Mouse (Mus musculus) midbrain, embryonic 14.5 days (tissue): ENCODE results near the gene Mrpl35. TPM values are rescaled to one million over a fixed set of nuclear protein-coding genes. Genes with fewer than 3 reads are reported as not detected.

Experiments
- ATAC-seq: fragments of 200-750 bp; cut with Nextera tagmentation; 2 replicates; pipeline ENCODE4 v1.8.0; 2017; ENCODE audit warnings: moderate number of reproducible peaks, moderate library complexity; ENCODE audit not compliant: low FRiP score, low TSS enrichment
- DNase-seq: peaks from one replicate; pipeline ENCODE4 v3.0.0-alpha.2; 2015
- H3K27ac ChIP-seq: fragments of 300-500 bp; sonication (generic); replicated peaks from 2 replicates; pipeline ENCODE4 v1.5.1; 2014; ENCODE audit warnings: mild to moderate bottlenecking, low read depth, low read length, moderate library complexity
- H3K27me3 ChIP-seq: fragments of 300-500 bp; sonication (generic); 2 replicates; pipeline ENCODE4 v1.6.1; 2014; ENCODE audit warnings: low read length, control low read depth, mixed read lengths; ENCODE audit not compliant: control insufficient read depth, insufficient read depth
- H3K36me3 ChIP-seq: fragments of 300-500 bp; sonication (generic); 2 replicates; pipeline ENCODE4 v1.6.1; 2014; ENCODE audit warnings: low read length, control low read depth; ENCODE audit not compliant: control insufficient read depth, insufficient read depth
- H3K4me1 ChIP-seq: fragments of 300-500 bp; sonication (generic); 2 replicates; pipeline ENCODE4 v1.6.1; 2014; ENCODE audit warnings: mild to moderate bottlenecking, antibody characterized with exemption, low read length, control low read depth; ENCODE audit not compliant: control insufficient read depth, insufficient read depth
- H3K4me2 ChIP-seq: fragments of 300-500 bp; sonication (generic); 2 replicates; pipeline ENCODE4 v1.6.1; 2014; ENCODE audit warnings: mild to moderate bottlenecking, low read length, moderate library complexity
- H3K4me3 ChIP-seq: fragments of 300-500 bp; sonication (generic); replicated peaks from 2 replicates; pipeline ENCODE4 v1.5.1; 2014; ENCODE audit warnings: low read depth, low read length
- H3K9ac ChIP-seq: fragments of 300-500 bp; sonication (generic); replicated peaks from 2 replicates; pipeline ENCODE4 v1.6.1; 2014; ENCODE audit warnings: mild to moderate bottlenecking, low read length, moderate library complexity
- H3K9me3 ChIP-seq: fragments of 300-500 bp; sonication (generic); 2 replicates; pipeline ENCODE4 v1.6.1; 2016; ENCODE audit warnings: low read length, control low read depth, mixed read lengths; ENCODE audit not compliant: control insufficient read depth
- WGBS: fragments of 180-500 bp; shearing (Covaris S2); extraction: QIAGEN DNeasy Blood & Tissue Kit; methylation state at CpG from one replicate; pipeline ENCODE4 v1.1.7; 2014; 5-methylcytosine and 5-hydroxymethylcytosine counted together
- polyA plus RNA-seq: library from polyadenylated mRNA; unstranded; fragments of >200 nt; fragmentation: Nextera tagmentation; extraction: Ambion mirVana; gene quantifications from 2 replicates; pipeline ENCODE4 v1.2.1, GENCODE M21; 2014

Mrpl35 gene
- polyA plus RNA-seq, 1 experiment from 2014 or later, result 41.1 TPM

GRCm38 (mm10) chr6:71806713-71807112, 20.1 kb downstream of the Mrpl35 start:
- Histone ChIP-seq H3K9ac (no peak overlapping the region), H3K36me3 (peaks cover 50% of the 10 kb centered on the region), H3K27me3 (no peaks in the 10 kb centered on the region), H3K4me3 (no peak overlapping the region), H3K27ac (no peak overlapping the region), H3K4me2 (no peak overlapping the region), H3K9me3 (no peaks in the 10 kb centered on the region), H3K4me1 (no peaks in the 10 kb centered on the region)
- ATAC-seq, result no peak
- WGBS, result 91% methylated on average over 1 of the region's 1 CpGs
- DNase-seq, result no peak

DNA sequence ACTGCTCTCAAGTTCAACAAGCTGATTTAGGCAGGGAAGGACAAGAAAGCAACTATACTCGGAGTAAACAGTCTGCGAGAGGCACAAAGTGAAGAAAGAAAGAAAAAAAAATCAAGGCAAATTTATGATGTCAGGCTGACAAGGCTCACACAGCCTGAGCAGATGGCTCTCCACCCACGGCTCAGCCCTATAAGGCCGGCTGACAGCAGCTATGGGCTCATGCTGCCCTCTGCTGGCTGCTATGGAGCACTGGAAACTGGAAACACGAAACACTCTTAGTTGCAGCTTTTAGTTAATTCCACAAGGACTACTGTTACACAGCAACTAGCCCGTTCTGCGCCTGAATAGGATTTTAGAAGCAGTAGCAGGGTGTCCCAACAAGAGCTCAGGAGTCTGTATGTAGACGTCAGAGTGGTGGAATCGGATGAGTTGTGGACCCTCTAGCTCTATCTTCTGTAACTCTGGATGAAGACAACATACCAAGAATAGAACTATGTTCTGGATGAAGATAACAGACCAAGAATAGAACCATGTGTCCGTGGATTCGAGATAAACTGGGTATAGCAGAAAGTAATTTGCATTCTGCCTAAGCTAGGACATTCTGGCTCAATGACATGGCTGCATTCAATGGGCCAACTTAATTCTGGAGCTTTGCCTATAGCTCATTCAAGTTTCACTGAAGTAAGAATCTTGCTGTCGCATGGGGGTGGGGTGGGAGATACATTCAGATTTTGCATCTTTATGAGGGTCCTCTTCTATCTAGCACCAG, 22.5 kb downstream of the Mrpl35 start:
- WGBS, result 26% methylated on average over 12 of the region's 12 CpGs
- peaks cover 37% of the 10 kb centered on the region for H3K36me3 ChIP-seq
- H3K27ac ChIP-seq, result peak overlapping the region; percentile 33; the same call in 1 of the 2 replicates
- ATAC-seq (peak; percentile 82), DNase-seq (peak; percentile 91)
- no peaks in the 10 kb centered on the region for H3K4me1 ChIP-seq
- no peaks in the 10 kb centered on the region for H3K27me3 ChIP-seq
- no peak overlapping the region for H3K9ac ChIP-seq
- H3K4me2 ChIP-seq, result no peak overlapping the region
- H3K4me3 ChIP-seq, result no peak overlapping the region
- no peaks in the 10 kb centered on the region for H3K9me3 ChIP-seq

- DNase-seq, result no peak
- H3K27me3 ChIP-seq, result no peaks in the 10 kb centered on the region
- H3K4me3 ChIP-seq, result no peak overlapping the region
- H3K27ac ChIP-seq, result peak overlapping the region; percentile 33; the same call in 1 of the 2 replicates
- peaks cover 37% of the 10 kb centered on the region for H3K36me3 ChIP-seq
- WGBS, result 83% methylated on average over 1 of the region's 1 CpGs
- ATAC-seq, result no peak
- H3K4me1 ChIP-seq, result no peaks in the 10 kb centered on the region
- H3K9me3 ChIP-seq, result no peaks in the 10 kb centered on the region
- H3K9ac ChIP-seq, result no peak overlapping the region
- no peak overlapping the region for H3K4me2 ChIP-seq
Observed at GRCm38 (mm10) chr6:71803609-71804008, 23.2 kb downstream of the Mrpl35 start.

- Histone ChIP-seq H3K27ac (no peak overlapping the region), H3K4me1 (no peaks in the 10 kb centered on the region), H3K9ac (no peak overlapping the region), H3K4me3 (no peak overlapping the region), H3K27me3 (no peaks in the 10 kb centered on the region), H3K9me3 (no peaks in the 10 kb centered on the region), H3K36me3 (peaks cover 31% of the 10 kb centered on the region; the same call in 1 of the 2 replicates), H3K4me2 (no peak overlapping the region)
- no peak for ATAC-seq
- DNase-seq, result no peak
- 69% methylated on average over 10 of the region's 10 CpGs for WGBS
Observed at GRCm38 (mm10) chr6:71801714-71802094, 25.1 kb downstream of the Mrpl35 start.

GRCm38 (mm10) chr6:71801011-71801713, 25.6 kb downstream of the Mrpl35 start:
- no peaks in the 10 kb centered on the region for H3K9me3 ChIP-seq
- 56% methylated on average over 7 of the region's 7 CpGs for WGBS
- H3K4me2 ChIP-seq, result no peak overlapping the region
- H3K27ac ChIP-seq, result no peak overlapping the region
- peaks cover 33% of the 10 kb centered on the region for H3K36me3 ChIP-seq
- DNase-seq (no peak), ATAC-seq (no peak)
- no peak overlapping the region for H3K9ac ChIP-seq
- H3K4me1 ChIP-seq, result no peaks in the 10 kb centered on the region
- H3K4me3 ChIP-seq, result no peak overlapping the region
- no peaks in the 10 kb centered on the region for H3K27me3 ChIP-seq

- Histone ChIP-seq H3K9me3 (no peaks in the 10 kb centered on the region), H3K4me2 (no peak overlapping the region), H3K36me3 (peaks cover 34% of the 10 kb centered on the region), H3K27me3 (no peaks in the 10 kb centered on the region), H3K27ac (no peak overlapping the region), H3K4me1 (no peaks in the 10 kb centered on the region), H3K4me3 (no peak overlapping the region), H3K9ac (no peak overlapping the region)
- DNase-seq, result no peak
- WGBS, result 83% methylated on average over 3 of the region's 3 CpGs
- ATAC-seq, result no peak
Observed at GRCm38 (mm10) chr6:71799391-71799790, 27.4 kb downstream of the Mrpl35 start.

DNA sequence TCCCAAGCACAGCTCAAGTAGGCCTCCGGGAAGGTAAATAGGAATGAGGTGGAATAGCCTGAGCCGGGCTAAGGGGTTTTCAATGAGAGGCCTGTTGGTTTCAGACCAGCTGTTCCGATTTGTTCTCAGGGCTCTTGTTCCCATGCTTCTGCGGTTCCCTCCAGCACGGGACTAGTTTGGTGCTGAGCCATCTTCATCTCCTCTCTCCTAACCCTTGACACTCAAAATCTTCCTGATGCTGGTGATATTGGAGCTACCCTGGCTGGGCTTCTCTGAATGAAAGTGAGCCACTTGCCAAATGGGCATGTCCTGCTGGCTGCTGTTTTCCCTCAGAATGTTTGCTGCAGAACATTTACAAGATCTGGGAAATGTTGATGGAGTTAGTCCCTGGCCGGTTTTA, 35.0 kb downstream of the Mrpl35 start:
- Histone ChIP-seq H3K9me3 (no peaks in the 10 kb centered on the region), H3K27me3 (no peaks in the 10 kb centered on the region), H3K27ac (no peak overlapping the region), H3K4me2 (no peak overlapping the region), H3K9ac (no peak overlapping the region), H3K36me3 (peaks cover 29% of the 10 kb centered on the region), H3K4me3 (no peak overlapping the region), H3K4me1 (no peaks in the 10 kb centered on the region)
- 91% methylated on average over 6 of the region's 6 CpGs for WGBS
- DNase-seq (no peak), ATAC-seq (no peak)

DNA sequence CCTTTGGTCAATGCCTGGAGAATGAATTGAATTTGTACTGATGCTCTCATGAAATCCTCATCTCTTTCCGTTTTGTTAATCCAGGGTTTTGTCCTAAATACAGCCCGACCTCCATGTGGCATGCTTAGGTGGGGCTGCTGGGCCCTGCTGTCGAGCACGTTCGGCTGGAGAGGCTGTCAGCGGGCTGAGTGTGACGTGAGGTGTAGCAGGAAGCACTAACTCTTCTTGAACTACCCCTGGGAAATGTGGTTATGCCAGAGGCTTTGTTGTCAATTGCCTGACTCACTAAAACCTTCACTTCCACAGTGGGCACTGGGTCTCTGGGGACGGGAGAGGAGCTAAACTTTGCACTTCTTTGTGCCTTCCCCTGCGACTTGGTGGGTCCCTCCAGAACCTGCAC, 38.4 kb downstream of the Mrpl35 start:
- H3K4me2 ChIP-seq, result no peak overlapping the region
- no peak overlapping the region for H3K9ac ChIP-seq
- H3K4me1 ChIP-seq, result no peaks in the 10 kb centered on the region
- 82% methylated on average over 9 of the region's 9 CpGs for WGBS
- ATAC-seq (no peak), DNase-seq (no peak)
- H3K27me3 ChIP-seq, result no peaks in the 10 kb centered on the region
- no peaks in the 10 kb centered on the region for H3K9me3 ChIP-seq
- no peak overlapping the region for H3K27ac ChIP-seq
- no peak overlapping the region for H3K4me3 ChIP-seq
- peaks cover 24% of the 10 kb centered on the region for H3K36me3 ChIP-seq

- Histone ChIP-seq H3K9ac (no peak overlapping the region), H3K27ac (no peak overlapping the region), H3K9me3 (no peaks in the 10 kb centered on the region), H3K27me3 (no peaks in the 10 kb centered on the region), H3K4me3 (no peak overlapping the region), H3K4me1 (no peaks in the 10 kb centered on the region), H3K4me2 (no peak overlapping the region), H3K36me3 (peaks cover 59% of the 10 kb centered on the region)
- ATAC-seq, result no peak
- no peak for DNase-seq
- WGBS, result 86% methylated on average over 5 of the region's 5 CpGs
Observed at GRCm38 (mm10) chr6:71783165-71783564, 43.6 kb downstream of the Mrpl35 start.
